Mouse (Mus musculus) cerebellum, adult 2 months (tissue): ENCODE data around the gene Atf7.

Experiments
- CTCF ChIP-seq: fragments of 200-500 bp; IDR thresholded peaks from 2 replicates; pipeline ENCODE4 v1.5.1; 2011; ENCODE audit warnings: low read depth, mild to moderate bottlenecking, control low read depth, low read length, moderate library complexity, borderline replicate concordance; ENCODE audit not compliant: insufficient read depth
- POLR2A ChIP-seq: fragments of 200-500 bp; IDR thresholded peaks from 2 replicates; pipeline ENCODE4 v1.6.1; 2011; ENCODE audit warnings: low read length, control low read depth, borderline replicate concordance; ENCODE audit not compliant: insufficient read depth

- TF ChIP-seq POLR2A: no peak
- TF ChIP-seq CTCF: no peak
Observed at GRCm38 (mm10) chr15:102487664-102488063, 137.6 kb downstream of the Atf7 start.
